Mouse (Mus musculus) midbrain, embryonic 11.5 days (tissue): ENCODE data around the gene Lipc. TPM values are rescaled to one million over a fixed set of nuclear protein-coding genes. Genes with fewer than 3 reads are reported as not detected.

Experiments
- ATAC-seq: fragments of 200-750 bp; cut with Nextera tagmentation; 2 replicates; pipeline ENCODE4 v1.8.0; 2017; ENCODE audit warnings: moderate TSS enrichment, moderate library complexity; ENCODE audit not compliant: low FRiP score
- DNase-seq: peaks from one replicate; pipeline ENCODE4 v3.0.0; 2015; ENCODE audit warnings: low spot score; ENCODE audit errors: missing footprints
- H3K27ac ChIP-seq: fragments of 300-500 bp; sonication (generic); 2 replicates; pipeline ENCODE4 v1.5.1; 2014; ENCODE audit warnings: low read depth, low read length
- H3K27me3 ChIP-seq: fragments of 300-500 bp; sonication (generic); 2 replicates; pipeline ENCODE4 v1.6.1; 2014; ENCODE audit warnings: mild to moderate bottlenecking, low read length, moderate library complexity, mixed read lengths; ENCODE audit not compliant: control insufficient read depth, insufficient read depth
- H3K36me3 ChIP-seq: fragments of 300-500 bp; sonication (generic); 2 replicates; pipeline ENCODE4 v1.6.1; 2014; ENCODE audit warnings: mild to moderate bottlenecking, low read length, moderate library complexity, mixed read lengths; ENCODE audit not compliant: control insufficient read depth, insufficient read depth
- H3K4me1 ChIP-seq: fragments of 300-500 bp; sonication (generic); 2 replicates; pipeline ENCODE4 v1.6.1; 2014; ENCODE audit warnings: low read length; ENCODE audit not compliant: control insufficient read depth, insufficient read depth
- H3K4me2 ChIP-seq: fragments of 300-500 bp; sonication (generic); 2 replicates; pipeline ENCODE4 v1.6.1; 2014; ENCODE audit warnings: mild to moderate bottlenecking, moderate library complexity
- H3K4me3 ChIP-seq: fragments of 300-500 bp; sonication (generic); 2 replicates; pipeline ENCODE4 v1.5.1; 2014; ENCODE audit warnings: low read depth, low read length
- H3K9ac ChIP-seq: fragments of 300-500 bp; sonication (generic); 2 replicates; pipeline ENCODE4 v1.6.1; 2014; ENCODE audit warnings: low read length
- H3K9me3 ChIP-seq: fragments of 300-500 bp; sonication (generic); 2 replicates; pipeline ENCODE4 v1.6.1; 2016; ENCODE audit warnings: low read length; ENCODE audit not compliant: control insufficient read depth
- WGBS: fragments of 180-500 bp; shearing (Covaris S2); extraction: QIAGEN DNeasy Blood & Tissue Kit; methylation state at CpG from one replicate; pipeline ENCODE4 v1.1.7; 2014; 5-methylcytosine and 5-hydroxymethylcytosine counted together
- polyA plus RNA-seq: library from polyadenylated mRNA; unstranded; fragments of >200 nt; fragmentation: Nextera tagmentation; extraction: Ambion mirVana; gene quantifications from 2 replicates; pipeline ENCODE4 v1.2.1, GENCODE M21; 2014

Lipc gene
- polyA plus RNA-seq, 1 experiment from 2014 or later: not detected

DNA sequence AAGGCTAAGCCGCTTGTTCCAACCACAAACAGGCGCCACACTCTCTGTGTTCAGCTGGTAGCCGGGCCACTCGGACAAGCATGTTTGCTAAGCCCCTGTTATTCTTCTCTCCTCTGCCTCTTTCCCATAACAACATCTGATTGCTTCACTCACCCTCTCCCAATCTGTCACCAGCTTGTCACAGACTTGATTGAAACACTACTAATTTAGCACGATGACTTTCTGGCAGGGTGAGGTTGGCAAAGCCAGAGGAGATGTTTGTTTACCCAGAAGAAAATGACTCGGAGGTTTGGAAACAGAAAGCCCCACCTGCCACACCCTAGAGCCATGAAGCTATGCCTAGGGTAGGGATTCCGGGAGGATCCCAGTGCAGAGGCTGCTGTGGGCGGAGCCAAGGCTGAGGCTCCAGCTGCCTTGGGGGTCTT is 104.4 kb downstream of the Lipc start:
- WGBS: 40% methylated on average over 8 of the region's 8 CpGs
- no peaks in the 10 kb centered on the region for H3K36me3 ChIP-seq
- ATAC-seq (no peak), DNase-seq (no peak)
- no peaks in the 10 kb centered on the region for H3K27me3 ChIP-seq
- H3K27ac ChIP-seq: no peak overlapping the region
- H3K4me3 ChIP-seq: no peak overlapping the region
- H3K9me3 ChIP-seq: no peaks in the 10 kb centered on the region
- no peak overlapping the region; the same call in 1 of the 2 replicates for H3K4me2 ChIP-seq
- H3K9ac ChIP-seq: no peak overlapping the region
- peaks cover 3% of the 10 kb centered on the region; the same call in 1 of the 2 replicates for H3K4me1 ChIP-seq

DNA sequence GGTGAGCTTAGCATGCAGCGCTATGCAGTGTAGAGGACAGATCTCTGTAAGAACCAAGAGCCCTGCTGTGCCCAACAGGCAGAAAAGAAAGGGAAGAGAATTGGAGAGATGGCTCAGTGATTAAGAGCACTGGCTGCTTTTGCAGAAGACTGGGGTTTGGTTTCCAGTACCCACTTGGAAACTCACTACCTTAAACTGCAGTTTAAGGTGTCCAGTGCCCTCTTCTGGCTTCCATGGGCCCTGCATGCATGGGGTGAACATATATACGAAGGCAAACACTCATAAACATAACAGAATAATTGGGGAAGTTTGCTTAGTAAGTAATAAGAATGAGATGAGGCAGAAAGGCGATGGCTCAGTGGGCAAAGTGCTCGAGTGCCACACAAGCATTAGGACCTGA is 108.8 kb downstream of the Lipc start:
- no peak for DNase-seq
- Histone ChIP-seq H3K36me3 (no peaks in the 10 kb centered on the region), H3K4me2 (no peak overlapping the region), H3K9ac (no peak overlapping the region), H3K27me3 (no peaks in the 10 kb centered on the region), H3K27ac (no peak overlapping the region), H3K4me3 (no peak overlapping the region), H3K4me1 (peaks cover 3% of the 10 kb centered on the region; the same call in 1 of the 2 replicates), H3K9me3 (no peaks in the 10 kb centered on the region)
- no peak for ATAC-seq
- 85% methylated on average over 4 of the region's 4 CpGs for WGBS

DNA sequence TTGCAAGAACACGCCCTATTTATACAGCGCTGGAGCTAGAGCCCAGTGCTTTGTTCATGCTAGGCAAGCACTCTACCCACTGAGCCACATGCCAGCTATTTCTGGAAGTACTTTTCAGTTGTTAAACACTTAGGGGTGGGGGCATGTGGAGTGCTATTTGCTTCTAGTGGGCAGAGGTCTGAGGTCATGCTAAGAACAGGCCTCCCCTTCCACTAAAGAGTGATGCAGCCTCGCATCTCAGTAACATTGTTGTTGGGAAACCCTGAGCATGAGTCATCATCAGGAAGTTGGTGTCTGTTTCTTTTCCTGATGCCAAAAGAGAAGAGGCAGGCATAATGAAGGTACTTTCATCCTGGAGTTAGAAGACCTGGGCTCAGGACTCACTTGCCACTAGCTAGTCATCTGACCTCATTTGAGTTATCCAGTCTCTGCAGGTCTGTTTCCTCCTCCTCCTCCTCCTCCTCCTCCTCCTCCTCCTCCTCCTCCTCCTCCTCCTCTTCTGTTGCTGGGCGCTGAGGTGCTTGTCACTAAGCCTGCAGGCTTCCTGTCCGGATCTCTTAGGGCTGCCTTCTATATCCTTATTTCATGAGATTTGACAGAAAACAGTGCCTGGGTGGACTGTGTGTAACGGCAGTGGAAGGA is 109.6 kb downstream of the Lipc start:
- H3K4me3 ChIP-seq: no peak overlapping the region
- H3K36me3 ChIP-seq: no peaks in the 10 kb centered on the region
- no peaks in the 10 kb centered on the region for H3K9me3 ChIP-seq
- DNase-seq (no peak), ATAC-seq (no peak)
- WGBS: 81% methylated on average over 5 of the region's 6 CpGs
- H3K9ac ChIP-seq: no peak overlapping the region
- no peak overlapping the region for H3K27ac ChIP-seq
- H3K4me2 ChIP-seq: no peak overlapping the region
- H3K27me3 ChIP-seq: no peaks in the 10 kb centered on the region
- no peaks in the 10 kb centered on the region for H3K4me1 ChIP-seq

DNA sequence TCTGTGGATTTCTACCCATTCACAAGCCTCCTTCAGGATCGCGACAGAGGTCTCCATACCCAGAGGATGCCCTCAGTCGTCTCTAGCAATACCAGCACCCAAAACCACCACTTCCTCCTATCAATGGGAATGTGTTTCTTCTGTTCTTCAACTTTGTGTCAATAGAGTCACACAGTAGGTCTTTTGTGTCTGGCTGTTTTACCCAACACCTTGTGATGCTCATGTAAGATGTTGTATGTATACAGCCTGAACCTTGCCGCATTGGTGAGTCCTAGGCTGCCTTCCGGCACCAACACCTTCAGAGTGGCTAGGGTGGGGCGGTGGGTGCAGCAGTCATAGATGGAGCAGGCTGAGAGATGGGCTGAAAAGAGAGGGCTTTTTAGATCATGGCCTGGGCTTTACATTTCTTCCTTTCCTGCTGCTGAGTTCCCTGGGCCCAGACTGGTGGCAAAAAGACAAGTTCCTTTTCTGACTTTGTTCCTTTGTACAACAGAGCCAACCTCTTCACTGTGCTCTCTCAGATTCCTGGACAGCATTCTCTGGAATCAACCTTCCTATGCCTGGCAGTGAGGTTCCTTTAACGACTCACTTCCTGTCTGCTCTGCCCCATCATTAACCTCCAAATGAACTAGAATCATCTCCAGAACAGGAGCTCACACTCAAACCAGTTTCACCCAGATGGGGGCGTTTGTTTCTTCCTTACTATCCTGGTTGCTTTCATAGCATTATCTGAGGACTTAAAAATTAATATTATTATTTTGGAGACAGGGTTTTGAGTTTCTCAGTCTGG is 110.4 kb downstream of the Lipc start:
- Histone ChIP-seq H3K27me3 (no peaks in the 10 kb centered on the region), H3K9me3 (no peaks in the 10 kb centered on the region), H3K4me3 (no peak overlapping the region), H3K9ac (no peak overlapping the region), H3K36me3 (no peaks in the 10 kb centered on the region), H3K4me1 (no peaks in the 10 kb centered on the region), H3K27ac (no peak overlapping the region), H3K4me2 (no peak overlapping the region)
- DNase-seq (no peak), ATAC-seq (no peak)
- WGBS: 89% methylated on average over 8 of the region's 8 CpGs

DNA sequence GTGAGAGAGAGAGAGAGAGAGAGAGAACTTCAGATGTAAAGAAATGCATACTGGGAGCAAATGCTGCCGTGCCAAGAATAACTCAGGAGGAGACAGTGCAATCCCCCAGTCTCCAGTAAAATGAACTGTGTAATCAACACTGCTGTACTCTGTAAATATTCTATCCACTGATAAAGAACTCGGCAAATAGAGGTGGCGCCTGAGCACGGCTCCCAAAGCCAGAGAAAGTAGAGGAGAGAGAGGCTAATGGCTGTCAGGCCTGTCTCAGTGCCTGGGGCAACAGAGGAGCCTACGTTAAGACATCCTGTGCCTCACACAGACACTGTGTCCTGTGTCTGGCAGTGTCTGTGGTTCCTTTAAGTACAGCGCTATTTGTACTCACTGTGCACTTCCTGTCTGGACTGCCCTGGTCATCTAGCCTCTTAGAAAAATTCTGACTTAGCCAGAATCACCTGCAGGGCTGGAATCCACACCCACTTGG is 111.1 kb downstream of the Lipc start:
- no peak for ATAC-seq
- WGBS: 72% methylated on average over 6 of the region's 6 CpGs
- DNase-seq: no peak

DNA sequence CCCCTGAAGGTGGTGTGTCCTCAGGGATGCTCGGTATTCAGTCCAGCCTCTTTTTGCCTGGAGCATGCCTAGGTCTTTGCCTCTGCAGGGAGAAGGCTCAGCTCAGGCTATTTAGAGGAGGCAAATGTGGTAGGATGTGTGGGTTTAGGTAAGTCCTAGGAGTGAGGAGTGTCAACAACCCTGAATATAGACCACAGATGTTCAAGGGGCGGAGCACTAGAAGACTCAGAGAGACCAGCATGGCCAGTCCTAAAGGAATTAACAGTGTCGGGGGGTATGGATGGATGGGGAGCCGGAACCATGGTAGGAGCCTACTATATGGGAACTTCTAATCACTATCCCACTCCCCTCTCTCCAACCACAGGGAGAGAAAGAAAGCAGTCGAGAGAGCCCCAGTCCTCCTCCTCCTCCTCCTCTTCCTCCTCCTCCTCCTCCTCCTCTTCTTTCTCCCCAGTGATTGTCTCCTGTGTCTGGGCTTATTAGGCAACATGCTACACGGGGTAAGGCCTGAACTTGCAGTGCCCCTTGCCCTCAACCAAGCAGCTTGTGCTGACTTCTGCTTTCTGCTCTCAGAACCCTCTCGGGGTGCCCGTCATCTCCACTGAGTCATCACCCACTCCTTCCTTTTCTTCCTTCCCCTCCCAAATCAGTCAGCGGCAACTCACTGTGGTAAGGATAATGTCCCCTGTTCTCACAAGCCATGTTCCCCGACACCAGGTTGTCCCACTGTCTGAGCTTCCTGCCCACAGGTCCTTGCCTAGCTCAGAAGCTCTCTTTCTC is 113.7 kb downstream of the Lipc start:
- WGBS: 89% methylated on average over 10 of the region's 10 CpGs
- H3K4me1 ChIP-seq: no peaks in the 10 kb centered on the region
- no peaks in the 10 kb centered on the region for H3K36me3 ChIP-seq
- no peak overlapping the region for H3K9ac ChIP-seq
- ATAC-seq (no peak), DNase-seq (no peak)
- H3K4me2 ChIP-seq: no peak overlapping the region
- no peaks in the 10 kb centered on the region for H3K9me3 ChIP-seq
- H3K27me3 ChIP-seq: no peaks in the 10 kb centered on the region
- H3K4me3 ChIP-seq: no peak overlapping the region
- no peak overlapping the region for H3K27ac ChIP-seq

More for the DNA sequence above, 111.1 kb downstream of the Lipc start:
- Histone ChIP-seq H3K27me3 (no peaks in the 10 kb centered on the region), H3K4me1 (no peaks in the 10 kb centered on the region), H3K9me3 (no peaks in the 10 kb centered on the region), H3K36me3 (no peaks in the 10 kb centered on the region), H3K9ac (no peak overlapping the region), H3K27ac (no peak overlapping the region), H3K4me3 (no peak overlapping the region), H3K4me2 (no peak overlapping the region)

DNA sequence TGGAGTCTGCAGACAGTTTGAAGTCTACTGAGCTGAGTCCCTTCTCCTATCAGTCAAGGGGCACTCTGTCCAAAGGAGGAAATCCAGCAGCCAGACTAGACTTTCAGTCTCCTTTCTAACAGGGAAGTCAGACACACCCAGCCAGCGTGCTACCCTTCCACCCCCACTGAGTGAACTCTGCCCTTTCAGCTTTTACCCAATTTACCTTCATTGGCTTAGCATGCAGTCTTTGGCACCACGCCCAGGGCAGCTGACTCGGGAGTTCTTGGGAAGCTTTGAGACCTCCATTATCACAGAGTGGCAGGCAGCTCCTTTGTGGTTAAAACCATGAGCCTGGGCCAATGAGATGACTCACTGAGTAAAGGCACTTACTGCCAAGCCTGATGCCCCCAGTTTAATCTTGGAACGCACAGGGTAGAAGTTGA is 117.3 kb downstream of the Lipc start:
- Histone ChIP-seq H3K4me3 (no peak overlapping the region), H3K4me2 (no peak overlapping the region), H3K36me3 (no peaks in the 10 kb centered on the region), H3K9ac (no peak overlapping the region), H3K27me3 (no peaks in the 10 kb centered on the region), H3K9me3 (no peaks in the 10 kb centered on the region), H3K4me1 (no peaks in the 10 kb centered on the region), H3K27ac (no peak overlapping the region)
- WGBS: 66% methylated on average over 4 of the region's 4 CpGs
- no peak for DNase-seq
- no peak for ATAC-seq

DNA sequence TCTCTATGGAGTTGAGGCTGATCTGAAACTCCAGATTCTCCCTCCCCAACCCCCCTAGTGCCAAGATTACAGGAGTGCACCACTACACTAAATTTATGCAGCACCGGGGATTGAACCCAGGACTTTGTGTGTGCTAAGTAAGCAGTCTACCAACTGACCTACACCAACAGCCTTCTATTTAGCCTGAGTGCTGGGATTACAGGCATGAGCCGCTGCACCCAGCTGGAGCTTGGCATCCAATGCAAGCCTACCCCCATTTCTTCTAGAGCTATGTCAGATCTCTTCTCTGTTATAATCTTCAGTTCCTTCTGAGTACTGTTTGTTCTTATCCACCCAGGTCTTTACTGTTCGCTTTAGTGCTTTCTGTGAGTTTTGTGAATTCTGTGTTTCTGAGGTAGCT is 117.8 kb downstream of the Lipc start:
- ATAC-seq (no peak), DNase-seq (no peak)
- no peak overlapping the region for H3K4me3 ChIP-seq
- no peaks in the 10 kb centered on the region for H3K9me3 ChIP-seq
- WGBS: 93% methylated on average over 3 of the region's 3 CpGs
- H3K4me1 ChIP-seq: no peaks in the 10 kb centered on the region
- no peaks in the 10 kb centered on the region for H3K36me3 ChIP-seq
- no peak overlapping the region for H3K4me2 ChIP-seq
- no peak overlapping the region for H3K27ac ChIP-seq
- no peak overlapping the region for H3K9ac ChIP-seq
- no peaks in the 10 kb centered on the region for H3K27me3 ChIP-seq
